Mouse (Mus musculus): ENCODE measurements around the gene Slc7a14. TPM values are rescaled to one million over a fixed set of nuclear protein-coding genes. Genes with fewer than 3 reads are reported as not detected.
A peak's percentile ranks its signal among the peaks of the same experiment; 100 is the strongest.

The Slc7a14 gene
- total RNA-seq, 2 experiments from 2014 or later = 68.7 to 69.1 TPM

DNA sequence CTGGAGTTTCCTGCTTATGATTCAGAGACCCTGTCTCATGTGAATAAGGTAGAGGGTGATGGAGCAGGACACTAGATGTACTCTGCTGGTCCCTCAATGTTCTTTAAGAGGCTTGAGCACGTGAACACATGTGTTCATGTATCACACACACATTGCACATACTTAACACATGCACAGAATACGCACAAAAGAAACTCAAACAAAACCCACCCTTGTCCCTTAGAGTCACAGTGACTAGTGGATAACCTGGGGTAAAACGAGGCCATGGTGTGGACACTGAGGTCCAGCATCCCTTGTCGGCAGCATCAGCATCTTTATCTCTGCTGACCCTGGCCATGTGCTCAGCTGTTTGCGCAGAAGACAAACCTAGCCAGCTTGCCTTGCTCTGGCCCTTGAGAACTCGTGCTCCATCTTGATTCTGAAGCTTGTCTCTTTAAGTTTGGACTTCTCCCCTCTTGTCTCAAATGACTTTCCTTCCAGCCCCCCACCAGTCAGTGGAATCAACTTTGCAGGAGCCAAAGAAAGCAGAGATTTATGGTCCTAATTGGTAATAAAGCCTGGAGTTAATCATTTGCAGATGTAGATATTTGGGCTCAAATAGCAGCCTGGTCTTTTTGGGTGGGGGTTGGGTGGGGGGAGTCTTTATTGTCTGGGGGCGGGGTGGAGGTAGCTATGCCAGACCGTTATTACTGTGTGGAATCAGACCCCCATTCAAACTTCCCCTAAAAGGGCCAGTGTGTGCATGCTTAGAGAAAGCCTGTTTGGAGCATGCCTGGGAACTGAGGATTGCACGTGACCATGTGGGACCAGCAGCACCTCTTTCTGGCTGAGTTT is 97.8 kb downstream of the Slc7a14 start:
- DNase-seq (ENCODE audit: low spot score in 2 of 2) = no peak

- no peak for DNase-seq (ENCODE audit: low spot score in 2 of 2)
These were observed 101.2 kb downstream of the Slc7a14 start for GRCm38 (mm10) chr3:31209001-31209400.

GRCm38 (mm10) chr3:31208458-31208994 is 101.7 kb downstream of the Slc7a14 start:
- no peak for DNase-seq (ENCODE audit: low spot score in 2 of 2)

DNA sequence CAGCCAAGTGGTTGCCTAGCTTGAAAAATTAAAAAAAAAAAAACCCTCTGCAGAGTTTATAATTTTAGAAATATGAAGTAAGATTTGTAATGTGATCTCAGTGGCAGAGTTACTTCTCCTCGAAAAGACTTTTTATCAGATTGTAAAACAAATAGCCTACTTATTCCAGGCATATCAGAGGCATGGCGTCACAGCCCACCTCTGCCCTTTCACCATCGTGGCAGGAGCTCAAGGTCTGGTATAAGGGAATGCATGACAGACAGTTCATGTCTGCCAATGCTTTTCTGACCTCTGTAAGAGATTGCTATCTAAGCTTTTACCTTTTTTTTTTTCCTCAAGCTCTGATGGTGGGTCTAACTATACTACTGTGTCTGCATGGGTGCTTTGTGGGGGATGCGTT is 102.1 kb downstream of the Slc7a14 start:
- DNase-seq (ENCODE audit: low spot score in 2 of 2) = no peak

GRCm38 (mm10) chr3:31205167-31205566 is 105.0 kb downstream of the Slc7a14 start:
- no peak for DNase-seq (ENCODE audit: low spot score in 2 of 2)

DNA sequence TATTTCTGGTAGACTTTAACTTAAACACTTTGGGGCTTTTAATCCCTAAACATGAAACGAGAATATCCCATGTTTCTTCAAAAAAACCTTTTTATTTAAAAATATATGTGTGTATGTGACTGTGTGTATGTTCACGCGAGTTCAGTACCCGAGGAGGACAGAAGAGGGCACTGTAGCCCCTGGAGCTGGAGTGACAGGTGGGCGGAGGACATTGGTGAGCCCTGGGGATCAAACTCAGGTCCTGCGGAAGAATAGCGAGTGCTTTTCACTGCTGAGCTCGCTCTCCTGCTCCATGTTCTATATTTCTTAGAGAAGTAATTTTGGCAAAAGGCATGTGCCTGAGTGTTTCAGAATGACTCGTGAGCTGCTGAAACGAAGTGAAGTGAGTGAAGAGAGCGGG is 106.2 kb downstream of the Slc7a14 start:
- no peak for DNase-seq (ENCODE audit: low spot score in 2 of 2)

DNA sequence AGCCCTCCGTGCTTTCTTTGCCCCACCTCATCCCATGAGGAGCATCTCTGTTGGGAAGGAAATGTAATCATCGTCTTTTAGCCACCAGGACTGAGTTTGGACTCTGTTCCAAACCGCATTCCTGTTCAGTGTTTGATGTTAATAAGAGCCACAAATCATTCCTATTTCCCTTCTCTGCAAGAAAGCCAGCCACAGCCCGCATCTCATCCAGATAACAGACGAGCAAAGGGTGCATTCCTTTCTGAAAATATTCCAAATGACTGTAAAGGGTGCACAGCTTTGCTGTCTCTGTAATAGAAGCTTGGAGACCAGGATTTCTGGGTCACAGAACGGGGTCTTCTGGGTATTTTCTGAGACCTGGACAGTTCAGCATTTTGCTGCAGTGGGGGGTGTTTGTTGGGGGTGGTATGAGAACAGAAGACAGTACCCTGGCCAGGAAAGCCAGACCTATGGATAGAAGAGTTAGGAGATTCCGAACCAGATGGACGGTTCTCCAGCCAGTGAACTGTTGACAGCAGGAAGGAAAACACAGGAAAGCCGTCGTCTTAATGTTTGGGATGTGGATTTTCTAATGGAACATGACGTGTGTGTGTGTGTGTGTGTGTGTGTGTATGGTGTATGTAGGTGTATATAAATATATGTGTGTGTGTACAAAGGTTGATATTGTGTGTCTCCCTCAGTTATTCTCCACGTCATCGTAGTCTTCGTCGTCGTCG is 110.9 kb downstream of the Slc7a14 start:
- DNase-seq (ENCODE audit: low spot score in 2 of 2) = no peak

DNA sequence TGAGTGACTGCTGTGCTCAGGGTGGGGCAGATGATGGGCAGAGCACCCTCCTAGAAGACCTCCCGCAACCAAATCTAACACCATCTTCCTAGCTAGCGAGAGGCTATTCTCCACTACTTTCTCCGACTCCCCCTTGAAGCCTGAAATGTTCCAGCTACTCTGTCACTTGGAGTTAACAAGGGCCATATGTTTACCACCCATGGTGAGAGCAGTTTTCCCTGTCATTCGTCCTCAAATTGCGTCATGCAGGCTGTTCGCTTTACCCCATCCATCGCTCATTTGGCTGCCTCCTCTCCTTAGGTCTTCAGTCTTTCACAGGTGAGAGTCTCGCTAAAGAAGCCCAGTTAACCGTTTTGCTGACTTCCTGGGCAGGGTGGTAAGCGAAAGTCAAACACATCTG is 118.8 kb downstream of the Slc7a14 start:
- DNase-seq (ENCODE audit: low spot score in 2 of 2) = no peak

DNA sequence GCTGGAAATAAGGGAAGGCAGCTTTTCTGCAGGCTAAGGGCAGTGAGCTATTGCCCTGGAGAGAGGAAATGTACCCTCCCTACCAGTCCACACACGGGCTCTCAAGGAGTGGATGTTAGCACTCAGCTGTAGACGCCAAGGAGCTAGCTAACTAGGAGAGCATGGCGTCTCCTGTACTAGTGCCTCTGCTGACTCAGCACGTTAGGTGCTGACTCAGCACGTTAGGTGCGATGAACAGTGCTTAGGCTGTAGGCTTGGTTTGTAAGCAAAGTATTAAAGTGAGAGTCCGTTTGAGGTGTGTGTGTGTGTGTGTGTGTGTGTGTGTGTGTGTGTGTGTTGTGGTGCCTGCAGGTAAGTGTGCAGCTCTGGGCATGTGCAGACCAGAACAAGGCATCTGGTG is 119.8 kb downstream of the Slc7a14 start:
- no peak for DNase-seq (ENCODE audit: low spot score in 2 of 2)

- DNase-seq (ENCODE audit: low spot score in 2 of 2) = peak in 1 of 2 experiments; percentile 59
These were observed 143.8 kb downstream of the Slc7a14 start for GRCm38 (mm10) chr3:31166365-31166871.

DNA sequence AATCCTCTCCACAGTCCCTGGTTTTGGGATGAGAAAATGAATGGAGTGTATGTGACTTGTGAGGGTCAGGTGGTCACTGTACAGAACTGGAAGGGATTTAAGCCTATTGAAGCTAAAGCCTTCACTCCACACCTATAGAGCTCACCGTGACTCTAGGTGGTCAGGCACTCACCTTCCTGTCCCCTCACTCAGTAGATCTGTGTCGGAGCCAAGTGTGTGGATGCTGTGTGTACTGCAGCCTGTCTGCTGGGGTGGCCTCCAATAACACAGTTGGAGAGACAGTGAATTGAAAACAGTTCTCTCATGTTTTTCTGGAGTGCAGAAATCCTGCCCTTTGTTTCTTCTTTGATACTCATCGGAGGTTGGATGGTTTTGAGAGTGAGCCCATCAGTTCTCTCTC is 144.4 kb downstream of the Slc7a14 start:
- DNase-seq (ENCODE audit: low spot score in 2 of 2) = no peak

DNA sequence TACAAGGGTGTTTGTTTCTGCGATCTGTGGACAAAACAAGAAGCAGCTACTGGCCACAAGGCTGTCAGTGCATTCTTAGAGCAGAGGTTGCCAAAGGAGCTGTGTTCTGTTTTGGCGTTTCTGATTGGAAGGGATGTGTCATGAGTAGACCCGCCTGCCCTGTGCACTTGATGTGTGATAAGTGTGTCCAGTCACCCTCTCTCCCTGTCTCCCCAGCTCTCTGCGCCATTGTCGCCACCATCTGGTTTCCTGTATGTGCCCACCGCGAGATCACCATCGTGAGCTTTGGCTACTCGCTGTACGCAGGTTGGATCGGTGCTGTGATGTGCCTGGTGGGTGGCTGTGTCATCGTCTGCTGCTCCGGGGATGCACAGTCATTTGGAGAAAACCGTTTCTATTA is 147.3 kb downstream of the Slc7a14 start:
- DNase-seq (ENCODE audit: low spot score in 2 of 2) = no peak

DNA sequence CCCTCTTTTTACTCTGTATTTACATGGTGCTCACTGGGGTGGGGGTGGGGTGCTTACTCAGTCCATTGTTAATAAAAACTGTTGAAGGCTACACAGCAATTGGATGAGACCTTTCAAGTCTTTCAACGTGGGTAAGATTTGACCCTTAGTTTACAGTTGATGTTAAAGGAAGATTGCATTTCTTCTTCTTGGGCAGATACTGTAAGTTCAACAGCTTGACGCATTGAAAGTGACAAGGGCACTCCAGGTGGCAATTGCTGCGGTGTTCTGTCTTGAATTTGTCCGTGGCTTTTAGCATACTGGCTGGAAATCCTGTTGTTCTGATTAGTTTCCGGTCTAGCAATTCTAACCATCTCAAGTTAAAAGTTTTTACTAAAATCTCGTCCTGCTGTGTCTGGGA is 148.8 kb downstream of the Slc7a14 start:
- DNase-seq (ENCODE audit: low spot score in 2 of 2) = no peak

DNA sequence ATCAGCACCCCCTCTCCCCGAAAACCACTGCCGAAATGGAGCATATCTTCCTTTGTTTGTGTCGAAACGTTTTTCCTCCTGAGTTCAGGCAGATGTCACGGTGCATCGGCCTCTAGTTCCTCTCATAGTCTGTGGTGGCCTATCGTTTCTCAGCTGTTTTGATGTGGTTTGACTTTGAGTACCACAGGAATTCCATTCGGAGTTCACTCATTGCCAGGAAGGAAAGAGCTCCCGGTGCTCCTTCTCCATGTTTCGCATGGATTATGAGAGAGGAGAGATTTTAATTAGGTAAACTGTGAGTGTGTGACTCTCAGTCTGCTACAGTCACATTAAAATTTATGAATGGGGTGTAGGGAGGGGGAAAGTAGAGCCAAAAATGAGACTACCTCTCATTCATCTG is 150.1 kb downstream of the Slc7a14 start:
- DNase-seq (ENCODE audit: low spot score in 2 of 2) = no peak

DNA sequence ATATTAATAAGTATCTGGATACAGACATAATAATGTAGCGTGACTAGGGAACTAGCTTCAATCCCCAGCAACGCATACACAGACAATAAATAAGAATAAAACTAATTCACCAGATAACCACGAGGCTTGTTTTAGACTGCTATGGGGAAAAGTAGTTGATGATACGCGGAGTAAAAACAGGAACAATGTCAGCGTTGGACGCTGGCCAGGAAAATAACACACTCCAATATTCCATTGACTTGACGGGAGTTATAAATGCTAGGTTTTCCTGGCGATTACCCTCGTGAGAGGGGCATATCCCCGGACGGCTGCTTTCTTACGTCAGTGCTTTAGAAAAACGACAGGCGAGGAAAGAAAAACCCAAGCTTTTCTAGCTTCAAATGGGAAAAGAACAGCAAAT is 152.4 kb downstream of the Slc7a14 start:
- no peak for DNase-seq (ENCODE audit: low spot score in 2 of 2)

GRCm38 (mm10) chr3:31156126-31156525 is 154.1 kb downstream of the Slc7a14 start:
- DNase-seq (ENCODE audit: low spot score in 2 of 2) = no peak

Other genes with a start within 250 kb of the Slc7a14 start
- 10 to 100 TPM; 62.7 to 63.9 TPM for gene Skil, start 215.3 kb downstream of the Slc7a14 start, total RNA-seq (2021)
- 100 to 1,000 TPM; 189 to 199 TPM for gene Cldn11, start 160.5 kb downstream of the Slc7a14 start, total RNA-seq (2021)

Data from layer of hippocampus, postnatal 14 days (tissue).